Mouse (Mus musculus): ENCODE results near the gene Gab3. TPM values are rescaled to one million over a fixed set of nuclear protein-coding genes. Genes with fewer than 3 reads are reported as not detected.
"Not testable (repeated sequence)": the region's sequence is repeated elsewhere in the genome, so short reads cannot be mapped to it uniquely, and the experiment has no call there.

The Gab3 gene
- total RNA-seq, 2 experiments from 2014 or later, result 1.9 to 2.8 TPM

DNA sequence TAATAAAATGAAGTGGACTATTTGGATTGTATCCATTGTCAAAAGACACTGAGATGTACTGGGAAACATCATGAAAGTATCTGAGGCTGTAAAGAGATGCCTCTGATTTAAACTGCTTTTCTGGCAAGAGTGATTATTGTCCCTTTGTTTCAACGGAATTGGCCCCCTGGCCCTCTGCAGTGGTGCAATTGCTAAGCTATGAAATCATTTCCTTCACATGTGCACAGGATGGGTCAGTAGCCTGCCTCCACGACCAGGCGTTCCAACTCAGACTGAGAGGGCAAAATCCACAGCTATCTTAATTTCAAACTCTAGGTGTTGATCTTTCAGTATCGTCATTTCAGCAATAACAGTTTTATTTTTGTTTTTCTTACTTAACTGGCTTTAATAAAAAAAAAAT is 40.7 kb downstream of the Gab3 start:
- no peak for DNase-seq (ENCODE audit: low spot score in 2 of 2)
- intact Hi-C loops (cut with DNase I), result no loop called here

DNA sequence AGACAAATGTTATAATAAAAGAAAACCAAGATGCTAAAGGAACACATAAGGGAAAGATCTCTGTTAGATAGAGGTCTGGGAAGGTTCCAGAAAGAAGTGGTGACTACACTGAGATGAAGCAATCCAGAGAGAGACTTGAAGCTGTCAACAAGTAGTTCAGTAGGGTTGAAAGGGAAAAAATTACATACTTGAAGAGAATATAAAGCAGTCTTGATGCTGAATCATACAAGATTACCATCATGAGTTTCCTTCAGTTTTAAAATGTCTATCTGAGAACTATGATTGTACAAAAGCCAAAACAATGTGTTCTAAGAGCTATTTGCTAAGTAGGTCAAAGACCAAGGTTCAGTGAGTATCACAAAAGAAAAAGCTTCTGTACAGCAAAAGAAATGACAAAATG is 48.6 kb downstream of the Gab3 start:
- DNase-seq (ENCODE audit: low spot score in 2 of 2), result no peak
- intact Hi-C loops (cut with DNase I), result no loop called here

DNA sequence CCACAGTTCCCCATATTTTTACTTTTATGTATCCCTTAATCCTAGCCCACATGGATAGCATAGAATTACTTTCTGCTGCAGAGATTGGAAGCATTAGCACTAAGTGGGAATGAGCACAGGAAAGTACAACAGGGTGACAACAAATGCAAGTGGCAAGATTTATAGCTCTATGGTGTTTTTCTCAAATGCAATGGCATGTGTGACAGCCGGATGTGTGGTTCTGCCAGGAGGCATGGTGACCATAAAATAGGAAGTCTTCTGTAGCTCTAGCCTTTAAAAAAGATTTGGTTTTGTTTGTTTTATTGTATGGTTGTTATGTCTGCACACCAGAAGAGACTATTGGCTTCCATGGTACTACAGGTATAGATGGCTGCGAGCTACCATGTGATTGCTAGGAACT is 50.1 kb downstream of the Gab3 start:
- intact Hi-C loops (cut with DNase I), result no loop called here
- no peak for DNase-seq (ENCODE audit: low spot score in 2 of 2)

DNA sequence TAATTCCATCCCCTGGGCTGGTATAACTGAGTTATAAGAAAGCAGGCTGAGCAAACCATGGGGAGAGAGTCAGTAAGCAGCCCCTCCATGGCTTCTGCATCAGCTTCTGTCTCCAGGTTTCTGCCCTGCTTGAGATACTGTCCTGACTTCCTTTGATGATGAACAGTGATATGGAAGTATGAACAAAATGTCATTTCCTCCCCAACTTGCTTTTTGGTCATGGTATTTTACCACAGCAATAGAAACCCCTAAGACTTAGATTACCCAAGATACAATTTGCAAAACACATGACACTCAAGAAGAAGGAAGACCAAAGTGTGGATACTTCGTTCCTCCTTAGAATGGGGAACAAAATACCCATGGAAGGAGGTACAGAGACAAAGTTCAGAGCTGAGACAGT is 51.2 kb downstream of the Gab3 start:
- intact Hi-C loops (cut with DNase I); DNase-seq (ENCODE audit: low spot score in 2 of 2): not testable (repeated sequence)

DNA sequence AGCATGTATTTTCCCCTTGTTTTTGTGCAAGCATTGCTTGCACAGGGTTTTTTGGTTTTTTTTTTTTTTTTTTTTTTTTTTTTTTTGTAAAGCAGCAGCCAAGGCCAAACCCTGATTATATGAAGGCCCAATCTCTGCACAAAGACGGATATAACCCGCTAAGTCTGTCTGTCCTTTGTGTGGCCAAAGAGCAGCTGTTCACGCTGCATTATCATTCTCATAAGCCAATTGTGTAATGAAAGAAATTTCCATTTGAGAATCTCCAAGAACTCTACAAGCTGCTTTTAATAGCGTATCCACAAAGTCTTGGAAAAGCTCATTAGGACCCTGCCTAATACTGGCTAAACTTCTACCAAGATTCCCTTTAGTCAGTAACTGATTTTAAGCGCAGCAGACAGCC is 101.5 kb downstream of the Gab3 start:
- intact Hi-C loops (cut with DNase I), result no loop called here
- no peak for DNase-seq (ENCODE audit: low spot score in 2 of 2)

DNA sequence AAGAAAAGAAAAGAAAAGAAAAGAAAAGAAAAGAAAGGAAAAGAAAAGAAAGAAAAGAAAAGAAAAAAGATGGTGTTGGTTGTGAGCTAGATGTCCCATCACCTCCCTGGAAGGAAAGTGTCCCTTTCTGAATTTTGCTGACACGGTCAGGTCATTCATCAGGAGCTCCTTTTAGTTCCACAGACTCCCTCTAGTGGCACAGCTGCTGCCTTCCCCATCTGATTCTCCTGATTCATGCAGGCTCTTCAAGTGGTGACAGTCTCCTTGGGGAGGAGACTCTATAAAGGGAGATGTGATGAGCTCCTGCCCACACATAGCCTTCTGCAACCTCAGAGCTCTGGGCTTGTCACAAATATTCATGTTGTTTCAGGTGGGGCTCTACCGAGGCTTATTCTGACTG is 122.4 kb downstream of the Gab3 start:
- peak; percentile 14 to 49 for DNase-seq (ENCODE audit: low spot score in 2 of 2)
- intact Hi-C loops (cut with DNase I), result not testable (repeated sequence)

DNA sequence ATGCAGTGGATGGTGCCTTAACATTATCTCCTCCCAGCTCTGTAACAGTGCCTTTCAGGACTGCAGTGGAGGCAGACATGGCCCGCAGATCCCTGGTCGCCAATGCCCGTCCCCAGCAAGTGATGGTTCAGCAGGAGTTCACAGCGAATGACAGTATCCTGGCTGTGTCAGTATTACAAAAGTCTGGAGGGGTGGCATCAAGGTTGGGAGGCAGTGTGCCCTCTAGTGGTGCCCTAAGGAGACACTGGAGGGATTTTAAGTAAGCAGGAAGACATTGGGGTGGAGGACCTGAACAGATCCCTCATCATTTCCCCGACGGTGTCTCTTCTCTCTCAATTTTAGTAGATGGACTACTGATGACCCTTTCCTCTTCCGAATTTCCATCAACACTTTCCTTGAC is 126.1 kb downstream of the Gab3 start:
- DNase-seq (ENCODE audit: low spot score in 2 of 2), result not testable (repeated sequence)

More for the DNA sequence above, 126.1 kb downstream of the Gab3 start:
- intact Hi-C loops (cut with DNase I), result not testable (repeated sequence)

Other genes with a start within 250 kb of the Gab3 start
- under 1 TPM in 1 of 2 experiments, not detected in 1; 0.25 TPM for gene Gm5936, start 248.3 kb downstream of the Gab3 start, total RNA-seq (2021)
- gene Dkc1, start 10.4 kb upstream of the Gab3 start, total RNA-seq (2021), result 10 to 100 TPM; 29.6 to 30.3 TPM
- gene Mpp1, start 45.6 kb upstream of the Gab3 start, total RNA-seq (2021), result 10 to 100 TPM; 29.0 to 29.4 TPM
- not detected for gene Smim9, start 78.3 kb upstream of the Gab3 start, total RNA-seq (2021)

Data from left cerebral cortex, postnatal 25 days (tissue).